Mouse (Mus musculus): ENCODE results near the gene Nudt17.
"Not testable (repeated sequence)": the region's sequence is repeated elsewhere in the genome, so short reads cannot be mapped to it uniquely, and the experiment has no call there.

The Nudt17 gene

GRCm38 (mm10) chr3:96707903-96708683 lies at the start of gene Nudt17:
Gene Nudt17, minus strand, starts transcription at chr3:96708562.
- DNase-seq: peak; percentile 86

- no peak for DNase-seq
Measured at GRCm38 (mm10) chr3:96757691-96758090, 49.3 kb upstream of the Nudt17 start.

- no peak for DNase-seq
Measured at GRCm38 (mm10) chr3:96755935-96756334, 47.6 kb upstream of the Nudt17 start.

- no peak for DNase-seq
Measured at GRCm38 (mm10) chr3:96746829-96747228, 38.5 kb upstream of the Nudt17 start.

GRCm38 (mm10) chr3:96744348-96744747 lies 36.0 kb upstream of the Nudt17 start:
- no peak for DNase-seq

- not testable (repeated sequence) for DNase-seq
Measured at GRCm38 (mm10) chr3:96740279-96740678, 31.9 kb upstream of the Nudt17 start.

- no peak for DNase-seq
Measured at GRCm38 (mm10) chr3:96737995-96738394, 29.6 kb upstream of the Nudt17 start.

- DNase-seq: no peak
Measured at GRCm38 (mm10) chr3:96737013-96737740, 28.8 kb upstream of the Nudt17 start.

- no peak for DNase-seq
Measured at GRCm38 (mm10) chr3:96735200-96735599, 26.8 kb upstream of the Nudt17 start.

- no peak for DNase-seq
Measured at GRCm38 (mm10) chr3:96733984-96734383, 25.6 kb upstream of the Nudt17 start.

- DNase-seq: no peak
Measured at GRCm38 (mm10) chr3:96730785-96731184, 22.4 kb upstream of the Nudt17 start.

GRCm38 (mm10) chr3:96729403-96729784 lies 21.0 kb upstream of the Nudt17 start:
- DNase-seq: no peak

- no peak for DNase-seq
Measured at GRCm38 (mm10) chr3:96728634-96729402, 20.5 kb upstream of the Nudt17 start.

GRCm38 (mm10) chr3:96727828-96728633 lies 19.7 kb upstream of the Nudt17 start:
- DNase-seq: no peak

- peak; percentile 97 for DNase-seq
Measured at GRCm38 (mm10) chr3:96727343-96727827, 19.0 kb upstream of the Nudt17 start, which contains the start of the genes Polr3c and Rnf115. Gene Polr3c, minus strand, starts transcription at chr3:96727628. Gene Rnf115, plus strand, starts transcription at chr3:96727664.

- peak; percentile 52 for DNase-seq
Measured at GRCm38 (mm10) chr3:96719173-96719572, 10.8 kb upstream of the Nudt17 start.

- DNase-seq: no peak
Measured at GRCm38 (mm10) chr3:96715854-96716253, 7.5 kb upstream of the Nudt17 start.

GRCm38 (mm10) chr3:96714286-96714685 lies 5.9 kb upstream of the Nudt17 start:
- no peak for DNase-seq

- DNase-seq: no peak
Measured at GRCm38 (mm10) chr3:96708684-96709064, 312 bp upstream of the Nudt17 start.

- no peak for DNase-seq
Measured at GRCm38 (mm10) chr3:96706984-96707383, 1.4 kb downstream of the Nudt17 start.

GRCm38 (mm10) chr3:96706217-96706616 lies 2.1 kb downstream of the Nudt17 start:
- DNase-seq: no peak

- no peak for DNase-seq
Measured at GRCm38 (mm10) chr3:96704778-96705177, 3.6 kb downstream of the Nudt17 start.

Data from right cerebral cortex, adult 18-20 months (tissue).